Mouse (Mus musculus) adrenal gland, adult 8-10 months (tissue): ENCODE results near the gene Senp8. TPM values are rescaled to one million over a fixed set of nuclear protein-coding genes. Genes with fewer than 3 reads are reported as not detected.

Experiments
- DNase-seq: peaks from one replicate; pipeline ENCODE4 v3.0.0; 2022
- total RNA-seq, 4 experiments: library from RNA; stranded (reverse); gene quantifications; 2 replicates each; pipeline ENCODE4 v1.2.4; 2022

Senp8 gene
- total RNA-seq, 4 experiments from 2014 or later = 9.8 to 16.5 (median 11.5) TPM

DNA sequence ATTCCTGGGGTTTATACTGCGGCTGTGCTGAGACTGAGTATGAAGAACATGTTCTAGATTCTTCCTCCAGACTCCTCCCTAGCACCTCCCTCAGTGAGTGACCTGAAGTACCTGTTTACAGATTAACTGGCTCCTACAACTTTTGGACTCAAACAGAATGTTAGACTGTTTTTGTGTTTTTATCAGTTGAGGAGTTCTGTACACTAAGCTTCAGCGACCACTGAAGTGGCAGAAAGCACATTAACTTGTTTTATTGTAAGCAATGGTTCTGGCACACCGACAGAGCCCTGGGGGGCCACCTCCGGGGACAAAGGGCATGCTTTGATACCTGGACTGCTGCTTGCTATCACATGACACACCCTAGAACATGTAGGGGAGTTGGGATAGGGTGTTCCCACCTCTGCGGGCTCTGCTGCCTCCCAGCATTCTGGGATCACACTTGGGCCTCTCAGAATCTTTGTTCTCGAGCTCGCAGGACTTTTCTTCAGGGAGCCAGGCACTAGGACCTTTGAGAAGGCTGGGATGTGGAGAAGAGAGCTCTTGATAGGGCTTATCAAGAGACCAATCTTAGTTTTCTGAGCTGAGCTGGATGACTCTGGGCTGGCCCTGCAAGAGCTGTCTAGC, 34.1 kb downstream of the Senp8 start:
- DNase-seq = no peak

DNA sequence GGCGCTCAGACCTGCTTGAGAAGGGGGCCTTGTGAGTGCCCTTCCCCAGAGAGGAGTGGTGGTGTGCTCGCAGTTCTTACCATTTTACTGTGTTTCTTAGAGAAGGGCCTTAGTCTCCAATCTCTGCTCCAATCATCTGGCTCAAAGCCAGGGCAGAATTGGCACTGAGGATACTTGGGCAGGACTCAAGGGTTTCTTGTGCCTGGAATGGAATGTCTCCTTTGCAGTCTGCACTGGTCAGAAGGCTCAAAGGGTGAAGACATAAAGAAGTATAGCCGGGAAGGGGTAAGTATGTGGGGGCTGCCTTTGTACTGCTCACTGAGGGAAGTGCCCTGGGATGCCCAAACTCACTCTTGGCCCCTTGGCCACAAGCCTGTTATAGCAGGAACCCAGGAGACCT, 41.3 kb downstream of the Senp8 start:
- DNase-seq = no peak

DNA sequence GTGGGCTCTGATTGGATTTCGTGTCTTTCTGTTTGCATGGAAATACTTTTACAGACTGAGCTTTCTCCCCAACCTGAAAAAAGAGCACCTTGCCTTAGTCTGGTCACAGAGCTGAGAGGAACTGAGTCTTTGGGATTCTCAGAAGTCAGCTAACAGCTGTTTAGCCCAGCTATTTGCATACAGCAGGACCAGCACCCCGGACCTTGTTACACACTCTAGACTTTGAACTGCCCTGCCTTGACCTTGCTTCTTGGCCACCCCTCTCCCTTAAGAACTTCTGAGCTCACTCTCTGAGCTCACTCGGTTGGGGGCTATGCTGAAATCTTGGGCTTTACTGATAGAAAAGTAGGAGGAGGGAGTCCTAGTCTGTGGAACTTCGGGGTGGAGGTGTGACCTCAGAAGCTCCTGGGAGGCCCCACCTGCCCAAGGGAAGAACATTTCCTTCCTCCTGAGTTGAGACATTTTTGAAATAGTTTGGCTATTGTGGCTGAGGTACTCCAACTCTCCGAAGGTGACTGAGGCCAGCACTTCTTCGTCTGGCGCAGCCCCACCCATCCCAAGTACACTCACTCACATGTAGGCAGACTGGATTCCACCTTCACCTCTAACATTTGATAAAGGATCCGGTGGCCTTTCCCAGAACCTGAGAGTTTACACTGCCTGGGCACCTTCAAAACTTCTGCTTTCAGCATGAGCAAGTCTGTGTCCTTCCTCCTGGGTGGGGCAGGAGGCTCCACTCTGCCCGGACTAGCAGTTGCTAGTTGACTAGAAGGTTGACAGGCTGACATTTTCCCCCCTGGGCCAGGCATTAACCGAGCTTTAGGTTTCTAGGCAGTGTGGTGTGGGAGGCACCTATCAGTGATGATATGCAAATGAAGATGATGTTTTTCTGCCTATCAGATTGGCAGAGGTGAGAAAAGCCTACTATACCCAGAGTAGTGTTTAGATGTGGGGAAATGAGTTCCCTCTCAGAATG, 43.4 kb downstream of the Senp8 start:
- no peak for DNase-seq

DNA sequence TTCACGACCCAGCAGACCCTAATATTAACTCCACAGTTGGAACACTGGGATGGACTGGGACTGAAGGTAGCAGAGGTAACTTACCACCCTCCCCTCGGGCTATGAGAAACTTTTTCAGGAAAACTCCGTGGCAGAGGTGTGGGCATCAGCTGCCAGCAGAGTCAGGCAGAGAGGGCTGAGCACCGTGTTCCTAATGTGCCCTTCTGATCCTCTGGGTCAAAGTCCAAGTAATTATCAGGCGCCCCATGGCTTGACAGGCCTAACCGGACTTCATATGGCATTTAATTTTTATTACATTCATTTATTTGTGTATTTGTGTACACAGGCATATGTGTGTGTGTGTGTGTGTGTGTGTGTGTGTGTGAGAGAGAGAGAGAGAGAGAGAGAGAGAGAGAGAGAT, 47.4 kb downstream of the Senp8 start:
- DNase-seq = no peak

DNA sequence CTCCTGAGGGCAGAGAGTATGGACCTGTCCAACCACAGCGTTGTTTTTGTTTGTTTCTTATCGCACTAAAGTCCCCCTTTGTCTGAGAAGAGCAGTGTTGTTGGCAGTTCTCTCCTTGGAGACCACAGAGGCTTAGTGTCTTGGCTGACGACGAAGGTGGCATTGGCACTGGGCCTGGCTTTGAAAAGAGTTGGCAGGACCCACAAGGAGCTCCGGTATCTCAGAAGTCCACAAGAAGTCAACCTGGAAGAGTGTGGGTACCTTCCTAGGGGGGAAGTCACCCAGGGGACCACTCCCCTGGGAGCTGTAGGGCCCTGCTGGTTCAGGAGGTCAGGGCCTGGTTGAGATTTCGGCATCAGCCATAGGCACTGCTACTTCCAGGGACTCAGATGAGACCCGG, 49.4 kb downstream of the Senp8 start:
- DNase-seq = no peak

DNA sequence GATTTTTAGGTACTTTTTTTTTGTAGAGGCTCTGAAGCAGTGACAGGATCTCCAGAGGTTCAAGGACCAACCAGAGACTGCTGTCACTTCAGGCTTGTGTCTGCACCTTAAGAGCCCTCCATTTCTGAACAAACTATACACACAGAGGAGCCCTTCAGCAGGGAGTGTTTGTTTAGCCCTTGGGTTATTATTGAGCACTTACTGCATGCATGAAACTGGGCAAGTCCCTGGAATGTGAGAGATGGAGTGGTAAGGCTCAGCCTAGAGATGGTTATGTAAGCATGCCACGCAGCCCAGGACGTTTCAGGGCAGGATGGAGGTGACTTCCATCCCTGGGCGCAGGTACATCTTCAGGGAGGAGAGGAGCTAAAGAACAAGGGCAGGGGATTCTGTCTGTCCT, 54.1 kb downstream of the Senp8 start:
- DNase-seq = no peak

DNA sequence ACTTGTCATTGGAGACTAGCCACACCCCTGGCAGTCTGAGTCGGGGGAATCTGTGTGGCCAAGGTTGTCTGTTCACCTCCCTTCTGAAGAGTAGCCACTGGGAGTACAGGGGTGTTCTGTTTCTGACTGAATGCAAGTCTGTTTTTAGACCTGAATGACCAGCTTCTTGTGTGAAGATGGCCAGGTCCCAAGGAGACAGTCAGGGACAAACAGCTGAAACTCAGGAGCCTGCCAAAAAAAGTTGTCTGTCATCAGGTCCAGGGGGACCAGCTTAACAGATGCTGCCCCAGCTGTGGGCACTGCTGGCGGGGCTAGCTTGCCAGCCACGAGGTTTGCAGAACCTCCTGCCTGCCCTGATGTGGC, 55.1 kb downstream of the Senp8 start:
- DNase-seq = no peak

DNA sequence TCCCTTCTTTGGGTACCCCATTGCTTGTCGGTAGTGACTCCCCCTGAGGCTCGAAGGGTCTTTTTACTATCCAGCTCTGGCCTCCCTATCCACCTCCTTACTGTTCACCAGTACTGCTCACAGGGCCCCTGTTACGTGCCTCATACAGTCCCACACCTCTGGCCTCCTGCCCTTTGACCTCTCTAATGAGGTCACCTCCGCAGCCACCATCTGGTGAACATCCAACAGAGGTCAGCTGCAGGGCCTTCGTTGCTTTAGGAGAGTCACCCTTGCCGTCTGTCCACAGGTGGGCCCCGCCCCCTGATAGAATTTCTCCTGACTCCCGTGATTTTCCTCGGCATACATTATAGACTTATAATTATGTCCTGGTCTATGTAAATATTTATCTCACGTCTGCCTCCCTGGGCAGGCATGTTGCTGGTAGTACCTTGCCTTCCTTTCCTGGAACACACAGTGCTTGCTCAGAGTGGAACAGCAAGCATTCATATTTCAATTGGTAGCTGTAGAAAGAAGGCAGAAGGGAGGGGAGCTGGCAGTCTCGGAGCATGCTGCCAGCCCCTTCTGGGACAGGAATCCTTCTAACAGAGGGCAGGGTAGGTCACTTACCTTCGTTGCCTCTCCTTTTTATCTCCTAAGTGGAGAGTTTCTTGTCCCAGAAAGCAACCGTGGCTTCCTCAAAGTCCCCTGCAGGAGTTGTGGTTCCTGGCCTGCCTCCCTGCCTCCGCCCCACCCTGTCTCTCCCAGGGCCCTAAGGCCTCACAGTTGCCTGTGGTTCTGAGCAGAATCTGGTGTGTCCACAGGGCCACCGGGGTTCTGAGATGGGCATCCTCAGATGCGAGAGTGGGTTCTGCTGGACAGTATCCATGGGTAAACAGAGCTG, 55.7 kb downstream of the Senp8 start:
- no peak for DNase-seq

DNA sequence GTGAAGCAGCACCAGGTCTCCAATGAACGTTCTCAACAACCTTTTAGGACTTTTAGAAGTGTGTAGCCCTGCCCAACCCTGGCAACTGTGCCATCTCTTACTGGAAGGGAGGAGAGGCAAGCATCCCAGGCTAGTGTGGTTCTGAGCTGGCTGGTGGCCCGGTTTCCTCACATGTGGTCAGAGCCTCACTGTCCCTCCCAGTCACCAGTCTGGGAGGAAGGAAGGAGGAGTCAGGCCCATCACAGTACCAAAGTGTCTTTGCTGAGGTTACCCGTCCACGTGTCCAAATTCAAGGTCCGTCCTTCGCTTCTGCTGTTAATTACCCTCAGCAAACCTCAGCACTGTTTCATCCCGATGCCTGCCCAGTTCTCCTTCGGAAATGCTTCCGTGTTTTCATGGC, 58.4 kb downstream of the Senp8 start:
- DNase-seq = peak; percentile 32

DNA sequence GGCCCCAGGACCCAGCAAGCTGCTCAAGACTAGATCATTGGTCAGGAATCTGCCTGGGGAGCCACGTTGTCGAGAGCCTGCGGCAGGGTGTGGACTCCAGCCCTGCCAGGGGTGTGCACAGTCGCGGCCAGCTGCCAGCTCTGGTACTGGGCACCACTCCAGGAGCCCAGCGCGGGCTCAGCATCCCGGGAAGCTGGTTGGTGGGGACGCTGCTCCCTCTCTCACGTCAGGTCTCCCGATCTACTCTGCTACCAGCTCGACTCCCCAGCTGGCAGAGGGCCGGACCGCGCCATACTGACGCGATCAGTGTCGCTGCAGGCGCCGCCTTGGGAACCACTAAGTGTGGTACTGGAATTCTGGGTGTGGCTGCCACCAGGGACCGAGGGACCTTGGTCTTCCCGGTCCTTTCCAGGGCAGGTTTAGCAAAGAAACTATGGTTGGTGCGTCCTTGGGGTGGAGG, 58.8 kb downstream of the Senp8 start:
- DNase-seq = peak; percentile 62

DNA sequence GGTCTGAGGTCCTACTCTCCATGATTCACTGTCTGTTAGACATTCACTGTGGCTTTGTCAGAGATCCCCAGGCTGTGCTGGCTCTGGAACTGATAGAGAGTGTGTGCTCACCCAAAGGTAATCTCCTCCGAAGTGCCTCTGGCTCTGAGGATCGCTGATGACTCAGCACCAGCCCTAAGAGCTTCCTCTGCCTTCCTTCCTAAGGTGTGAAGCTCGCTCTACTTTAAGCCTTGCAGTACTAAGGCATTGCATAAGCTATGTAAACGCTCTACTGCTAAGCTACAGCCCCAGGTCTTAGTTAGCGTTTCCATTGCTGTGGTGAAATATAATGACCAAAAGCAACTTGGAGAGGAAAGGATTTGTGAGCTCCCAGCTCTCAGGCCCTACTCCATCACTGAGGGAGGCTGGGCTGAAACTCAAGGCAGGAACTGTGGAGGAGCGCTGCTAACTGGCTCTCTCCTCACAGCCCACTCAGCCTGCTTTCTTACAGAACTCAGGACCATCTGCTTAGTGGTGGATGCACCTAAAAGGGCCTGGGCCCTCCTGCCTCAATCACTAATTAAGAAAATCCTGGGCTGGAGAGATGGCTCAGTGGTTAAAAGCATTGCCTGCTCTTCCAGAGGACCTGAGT, 63.0 kb downstream of the Senp8 start:
- DNase-seq = no peak

Other genes starting within 250 kb of the Senp8 start
- 100 to 1,000 TPM; 125 to 176 (median 142) TPM for gene Hexa, start 211.2 kb downstream of the Senp8 start, total RNA-seq
- 1 to 10 TPM; 1.5 to 3.9 (median 3.5) TPM for gene Tmem202, start 210.9 kb downstream of the Senp8 start, total RNA-seq
- gene Celf6, start 172.8 kb downstream of the Senp8 start, total RNA-seq = 10 to 100 TPM in 2 of 4 experiments, 1 to 10 TPM in 2; 5.8 to 16.0 (median 9.7) TPM
- 10 to 100 TPM; 25.3 to 39.9 (median 33.0) TPM for gene Parp6, start 133.4 kb downstream of the Senp8 start, total RNA-seq
- 100 to 1,000 TPM; 565 to 846 (median 715) TPM for gene Pkm, start 94.3 kb downstream of the Senp8 start, total RNA-seq
- gene Gramd2, start 70.6 kb downstream of the Senp8 start, total RNA-seq = under 1 TPM in 3 of 4 experiments, not detected in 1; 0.07 to 0.20 (median 0.11) TPM
- gene Myo9a, start 186 bp upstream of the Senp8 start, total RNA-seq = 10 to 100 TPM; 13.4 to 26.5 (median 16.8) TPM
- not detected for gene Nr2e3, start 209.9 kb upstream of the Senp8 start, total RNA-seq